Mouse (Mus musculus) CD4-positive, CD25-positive, alpha-beta regulatory T cell, adult 4 months (primary cell): ENCODE measurements around the gene Gm44805. TPM values are rescaled to one million over a fixed set of nuclear protein-coding genes. Genes with fewer than 3 reads are reported as not detected.

Experiments
- ATAC-seq: one replicate; pipeline ENCODE4 v1.8.0; 2017
- polyA plus RNA-seq, 2 experiments: library from polyadenylated mRNA; unstranded; fragments of 100-300 nt; shearing (Covaris generic); gene quantifications; one replicate each; pipeline ENCODE4 v1.2.1; 2017

The Gm44805 gene
- not detected for polyA plus RNA-seq

- no peak for ATAC-seq
Measured at GRCm38 (mm10) chr7:19681202-19681694, at the start of gene Gm44805, which contains the start of gene Apoc4. Gm44805 (minus strand) TSS chr7:19681423. Apoc4 (minus strand) TSS chr7:19681479.

DNA sequence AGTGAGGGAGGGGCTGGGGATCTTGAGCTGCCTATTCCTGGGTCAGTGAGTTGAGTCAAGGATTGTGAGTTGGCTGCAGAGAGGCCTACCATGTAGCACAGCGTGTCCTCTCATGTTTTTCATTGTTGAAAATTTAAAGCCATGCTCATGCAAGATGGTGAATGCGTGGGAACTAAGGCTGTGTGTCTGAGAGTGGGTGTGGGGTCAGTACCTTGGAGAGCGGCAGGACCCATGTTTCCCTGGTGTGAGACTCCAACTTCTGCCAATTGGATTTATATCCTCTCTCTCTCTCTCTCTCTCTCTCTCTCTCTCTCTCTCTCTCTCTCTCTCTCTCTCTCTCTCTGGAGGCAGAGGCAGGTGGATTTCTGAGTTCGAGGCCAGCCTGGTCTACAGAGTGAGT lies 45.3 kb upstream of the Gm44805 start:
- no peak for ATAC-seq

GRCm38 (mm10) chr7:19724167-19724566 lies 42.9 kb upstream of the Gm44805 start:
- no peak for ATAC-seq

DNA sequence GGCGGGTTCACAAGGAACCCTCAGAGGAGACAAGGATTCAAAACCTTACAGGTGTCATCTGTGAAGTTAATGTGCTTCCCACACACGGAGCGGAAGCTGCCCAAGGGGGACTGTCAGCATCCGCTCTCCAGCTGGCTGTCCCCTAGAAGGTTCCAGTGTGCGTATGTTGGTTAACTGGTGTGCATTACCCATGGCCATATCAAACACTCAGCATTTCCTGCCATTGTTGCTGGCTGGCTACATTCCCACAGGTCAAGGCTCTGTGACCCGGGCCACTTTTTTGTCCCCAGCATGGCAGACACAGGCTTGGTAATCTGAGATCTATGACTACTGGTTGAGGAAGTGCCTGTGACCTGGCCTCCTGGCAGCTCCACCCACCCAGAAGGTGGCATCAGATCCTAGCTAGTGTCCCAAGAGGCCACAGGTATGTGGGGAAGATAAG lies 41.6 kb upstream of the Gm44805 start:
- no peak for ATAC-seq

DNA sequence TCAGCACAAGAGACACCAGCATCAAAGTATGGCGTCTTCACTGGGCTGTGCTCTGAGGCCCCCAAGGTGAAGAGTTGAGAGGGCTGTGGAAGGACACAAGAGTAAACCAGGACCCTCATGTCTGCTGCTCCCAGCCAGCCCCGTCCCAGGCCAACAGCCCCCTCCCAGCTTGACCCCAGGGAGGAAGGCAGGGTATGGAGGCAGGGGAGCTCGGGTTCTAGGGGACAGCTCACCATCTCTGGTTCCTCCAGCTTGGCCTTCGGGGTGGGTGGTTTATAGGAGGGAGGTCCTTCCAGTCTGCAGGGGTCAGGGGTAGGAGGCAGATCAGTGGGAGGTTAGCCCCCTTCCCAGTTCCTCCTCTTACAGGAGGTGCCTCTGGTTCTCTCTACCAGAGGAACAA lies 38.0 kb upstream of the Gm44805 start:
- ATAC-seq, result no peak

GRCm38 (mm10) chr7:19718297-19718952 lies 37.2 kb upstream of the Gm44805 start:
- no peak for ATAC-seq

- ATAC-seq, result no peak
Measured at GRCm38 (mm10) chr7:19717346-19717745, 36.1 kb upstream of the Gm44805 start.

DNA sequence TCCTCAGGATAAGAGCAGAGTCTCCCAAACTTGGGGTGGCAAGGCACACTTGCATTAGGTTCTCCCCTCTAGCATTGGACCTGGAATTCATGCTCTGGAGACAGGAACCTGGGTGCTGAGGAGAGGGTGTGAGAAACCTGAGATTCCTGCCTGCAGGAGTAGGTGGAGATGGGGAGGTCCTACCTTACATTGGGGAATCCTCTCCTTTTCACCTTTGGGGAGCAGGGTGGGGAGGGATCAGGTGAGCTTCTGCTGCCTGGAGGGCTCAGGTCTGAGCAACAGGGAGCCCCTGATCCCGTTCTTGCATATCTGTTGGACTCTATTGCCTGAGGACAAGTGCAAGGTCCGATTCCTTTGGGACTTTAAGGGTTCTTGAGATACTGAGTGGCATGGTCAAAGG lies 35.6 kb upstream of the Gm44805 start:
- ATAC-seq, result no peak

DNA sequence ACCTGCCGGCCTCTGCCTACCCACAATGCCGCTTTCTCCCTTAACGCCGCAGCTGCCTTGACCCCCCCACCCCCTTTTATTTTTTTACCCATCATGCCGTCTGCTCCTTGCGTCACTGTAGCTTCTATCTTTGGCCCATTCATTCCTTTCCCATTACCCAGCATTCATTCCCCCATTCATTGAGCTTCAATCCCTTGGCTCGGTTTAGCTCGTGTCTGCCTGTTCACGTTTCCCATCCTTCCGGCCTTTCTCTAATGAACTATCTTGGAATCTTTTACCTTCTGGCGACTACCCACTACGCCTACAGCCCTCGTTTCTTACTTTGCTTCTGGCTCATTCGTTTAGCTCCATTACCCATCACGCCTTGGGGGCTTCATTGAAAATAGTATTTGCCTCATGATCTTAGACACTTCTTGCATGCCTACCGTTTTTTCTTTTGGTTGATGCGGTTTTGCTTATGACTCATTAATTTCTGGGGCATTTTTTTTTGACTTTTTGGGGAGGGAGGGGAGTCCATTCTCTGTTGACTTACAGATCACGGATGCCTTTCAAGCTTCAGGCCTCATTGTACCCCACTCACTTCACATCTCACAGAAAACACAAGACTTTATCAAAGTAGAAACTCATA lies 34.9 kb upstream of the Gm44805 start:
- ATAC-seq, result peak; percentile 19

DNA sequence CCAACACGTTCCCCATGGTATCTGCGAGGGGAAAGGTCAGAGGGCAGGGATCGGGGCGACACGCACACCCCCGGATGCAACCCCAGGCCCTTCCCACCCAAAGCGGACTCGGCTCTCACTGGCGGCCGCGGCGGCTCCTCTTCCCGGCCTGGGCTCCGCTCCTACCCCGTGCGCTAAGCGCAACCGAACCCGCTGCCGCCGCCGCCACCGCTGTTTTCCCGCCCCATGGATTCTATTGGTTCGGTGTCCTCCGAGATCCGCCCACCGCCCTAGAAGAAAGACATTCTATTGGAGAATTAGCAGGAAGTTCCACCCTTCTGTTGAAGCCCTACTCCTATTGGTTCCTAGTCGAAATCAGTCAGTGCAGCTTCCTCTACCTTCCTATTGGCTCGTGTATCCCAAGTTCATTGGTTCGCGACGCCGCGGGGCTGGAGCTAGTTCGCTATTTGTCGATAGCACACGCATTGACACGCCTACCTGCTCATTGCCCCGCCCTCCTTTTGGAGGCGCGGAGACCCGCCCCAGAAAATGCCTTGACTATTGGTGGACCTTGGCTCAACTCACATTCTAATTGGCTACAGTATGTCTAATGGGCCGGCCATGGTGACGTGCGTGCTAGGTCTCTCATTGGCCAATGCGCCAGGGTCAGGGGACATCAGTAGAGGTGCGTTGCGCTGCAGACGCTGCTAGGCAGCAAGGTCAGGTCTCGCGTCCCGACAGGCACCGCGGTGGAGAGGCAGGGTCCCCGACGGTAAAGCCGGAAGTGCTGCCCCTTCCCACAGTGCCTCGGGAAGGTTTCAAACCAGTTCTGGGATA lies 34.2 kb upstream of the Gm44805 start, which contains the start of gene Tomm40:
TSS of gene Tomm40 (minus strand) at position 200 of the 816 bp plus-strand sequence.
- peak; percentile 88 for ATAC-seq

DNA sequence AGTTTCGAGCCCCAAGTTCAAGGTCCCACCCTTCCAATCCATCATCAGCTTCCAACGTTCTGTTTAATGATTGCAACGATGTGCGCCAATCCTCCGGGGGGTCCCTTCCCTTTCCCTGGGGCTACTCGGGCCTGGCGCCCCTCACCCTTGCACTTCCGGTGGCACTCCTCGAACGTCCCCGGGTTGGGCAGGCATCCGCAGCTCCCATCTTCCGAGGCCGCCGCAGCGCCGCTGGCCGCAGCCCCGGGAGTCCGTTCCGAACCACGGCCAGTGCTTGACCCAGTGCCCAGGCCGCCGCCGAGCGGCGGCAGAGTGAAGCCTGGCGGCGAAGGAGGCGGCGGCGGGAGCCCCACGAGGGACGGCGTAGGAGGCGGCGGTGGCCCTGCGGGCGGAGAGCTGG lies 33.6 kb upstream of the Gm44805 start:
- no peak for ATAC-seq

- no peak for ATAC-seq
Measured at GRCm38 (mm10) chr7:19713598-19713997, 32.4 kb upstream of the Gm44805 start.

DNA sequence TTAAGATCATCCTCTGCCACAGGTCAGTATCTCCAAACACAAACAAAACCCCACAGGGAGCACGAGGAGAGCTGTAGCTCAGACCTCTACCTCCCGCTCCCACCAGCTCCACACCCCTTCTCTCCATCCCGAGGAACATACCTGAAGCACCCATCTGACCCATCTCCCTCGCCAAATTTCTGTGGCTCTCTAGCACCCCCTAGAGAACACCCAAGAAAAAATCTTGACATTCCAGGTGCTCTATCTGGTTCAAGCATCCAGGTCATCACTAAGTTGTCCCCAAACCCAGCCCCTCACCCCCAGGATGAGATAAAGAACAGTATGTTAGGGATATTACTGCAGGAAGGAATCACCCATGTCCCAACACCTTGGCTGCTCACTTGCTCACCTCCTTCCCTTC lies 32.0 kb upstream of the Gm44805 start:
- no peak for ATAC-seq

DNA sequence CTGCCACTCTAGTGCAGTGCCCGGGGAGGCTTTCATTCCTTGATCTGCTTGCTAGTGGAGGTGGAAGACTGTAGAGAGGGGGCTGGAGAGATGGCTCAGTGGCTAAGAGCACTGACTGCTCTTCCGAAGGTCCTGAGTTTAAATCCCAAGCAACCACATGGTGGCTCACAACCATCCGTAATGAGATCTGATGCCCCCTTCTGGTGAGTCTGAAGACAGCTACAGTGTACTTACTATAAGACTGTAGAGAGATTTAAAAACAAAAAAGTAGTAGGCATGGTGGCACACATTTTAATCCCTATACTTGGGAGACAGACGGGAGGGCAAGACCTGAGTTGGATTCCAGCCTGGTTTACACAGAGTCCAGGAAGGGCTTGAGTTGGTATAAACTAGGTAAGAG lies 31.2 kb upstream of the Gm44805 start:
- no peak for ATAC-seq

DNA sequence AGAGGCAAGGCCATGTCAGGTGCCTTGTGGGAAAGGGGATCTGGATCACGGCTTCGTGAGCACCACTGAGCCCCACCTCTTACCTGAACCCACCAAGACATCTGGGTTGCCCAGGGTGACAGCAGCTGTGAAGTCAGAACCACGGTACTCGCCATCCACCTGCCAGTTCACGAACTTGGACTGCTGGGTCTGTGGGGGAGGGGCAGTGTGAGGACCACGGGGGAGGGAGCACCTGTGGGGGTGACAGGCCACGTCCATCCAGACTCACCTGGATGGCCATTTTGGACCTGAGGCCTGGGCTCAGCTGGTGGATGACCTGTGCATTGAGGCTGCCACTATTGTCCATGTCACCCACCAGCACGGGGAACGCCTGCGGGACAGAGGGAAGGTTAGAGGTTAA lies 29.4 kb upstream of the Gm44805 start:
- no peak for ATAC-seq

DNA sequence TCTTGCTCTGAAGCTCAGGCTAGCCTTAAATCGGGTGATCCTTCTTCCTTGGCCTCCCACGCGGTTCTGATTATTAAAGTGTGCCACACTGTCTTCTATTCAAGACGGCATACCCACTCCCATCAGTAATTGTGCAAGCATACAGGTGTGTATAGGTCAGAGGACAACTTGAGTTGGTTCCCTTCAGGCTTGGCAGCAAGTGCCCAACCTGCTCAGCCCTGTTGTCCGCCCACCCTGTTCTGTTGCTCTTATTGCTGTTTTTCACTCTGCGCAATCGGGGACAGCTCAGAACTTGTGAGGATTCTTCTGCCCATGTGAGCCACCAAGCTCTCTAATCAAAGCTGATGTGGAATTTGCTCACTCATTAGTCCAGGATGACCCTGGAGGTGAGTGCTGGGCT lies 24.0 kb upstream of the Gm44805 start:
- no peak for ATAC-seq

GRCm38 (mm10) chr7:19704475-19704874 lies 23.3 kb upstream of the Gm44805 start:
- ATAC-seq, result no peak

DNA sequence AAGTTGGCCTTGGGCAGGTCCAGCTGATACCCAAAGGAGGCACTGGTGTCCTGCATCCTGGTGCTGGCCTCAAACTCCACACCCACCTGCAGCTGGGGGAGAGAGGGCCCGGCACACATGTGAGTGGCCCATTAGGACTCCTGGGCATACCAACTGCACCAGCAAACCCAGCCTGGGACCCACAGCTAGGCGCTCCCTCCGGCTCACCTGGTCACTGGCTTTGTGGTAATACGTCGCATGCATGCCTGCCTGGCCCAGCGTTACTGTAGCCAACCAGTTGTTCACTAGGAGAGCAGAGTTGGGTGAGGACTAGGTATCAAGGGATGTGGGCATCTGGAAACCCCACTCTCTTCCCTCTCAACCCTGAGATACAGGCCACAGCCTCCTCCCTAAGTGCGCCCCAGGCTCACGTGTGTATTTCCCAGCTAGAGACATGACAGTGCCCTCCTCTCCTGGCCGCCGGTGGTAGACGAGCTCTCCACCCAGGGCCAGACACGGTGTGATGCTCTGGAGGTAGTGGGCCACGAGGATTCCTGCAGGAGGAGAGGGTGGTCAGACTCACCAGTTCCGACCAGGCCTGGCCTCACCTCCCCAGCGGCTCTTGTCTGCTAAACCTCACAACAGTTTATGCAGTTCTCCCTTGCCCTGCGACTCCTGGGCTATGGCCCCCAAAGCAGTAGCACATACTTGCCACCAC lies 21.8 kb upstream of the Gm44805 start:
- ATAC-seq, result no peak

DNA sequence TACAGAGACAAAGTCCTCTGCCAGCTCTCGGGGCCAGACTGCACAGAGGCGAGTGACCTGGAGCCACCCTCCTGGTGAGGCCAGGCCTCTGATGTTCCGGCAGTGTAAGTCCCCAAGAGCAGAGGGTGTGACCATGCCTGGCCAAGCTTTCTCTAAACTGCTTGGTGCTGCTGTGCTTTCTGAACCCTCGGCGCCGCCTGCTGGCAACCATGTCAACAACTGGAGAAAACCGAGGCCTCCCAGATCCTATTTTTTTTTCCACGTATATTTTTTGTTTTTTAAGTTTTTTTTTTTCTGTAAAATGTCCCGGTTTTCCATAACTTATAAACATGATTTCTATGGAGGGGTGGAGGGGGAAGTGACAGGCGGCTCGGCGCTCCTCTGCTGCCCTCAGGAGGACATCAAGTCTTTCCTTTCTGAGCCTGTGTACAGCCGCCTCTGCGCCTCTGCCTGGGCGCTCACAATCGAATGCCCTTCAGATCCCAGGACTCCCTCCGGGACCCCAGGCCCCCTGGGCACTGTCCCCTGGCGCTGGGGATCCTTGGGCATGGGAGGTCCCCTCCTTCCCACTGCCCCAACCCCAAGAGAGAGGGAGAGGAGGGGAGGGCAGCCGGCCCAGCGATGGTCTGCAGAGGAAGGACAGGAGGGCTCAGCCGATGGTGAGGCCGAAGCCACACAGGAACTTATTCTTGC lies 20.0 kb upstream of the Gm44805 start:
- ATAC-seq, result no peak

GRCm38 (mm10) chr7:19700299-19701068 lies 19.3 kb upstream of the Gm44805 start:
- no peak for ATAC-seq

DNA sequence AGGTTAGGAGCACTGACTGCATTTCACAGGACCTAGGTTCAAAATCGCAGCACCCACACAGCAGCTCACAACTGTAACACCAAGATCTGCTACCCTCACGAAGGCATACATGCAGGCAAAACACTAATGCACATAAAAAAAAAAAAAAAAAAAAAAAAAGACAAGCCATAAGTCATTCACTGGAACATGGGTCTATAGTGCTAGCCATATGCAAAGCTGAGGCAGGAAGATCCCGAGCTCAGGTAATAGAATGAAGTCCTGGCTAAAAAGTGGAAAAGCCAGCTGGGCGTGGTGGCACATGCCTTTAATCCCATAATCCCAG lies 18.6 kb upstream of the Gm44805 start:
- no peak for ATAC-seq
